Mouse (Mus musculus): Measurements from ENCODE around the gene Gata2.

The Gata2 gene

DNA sequence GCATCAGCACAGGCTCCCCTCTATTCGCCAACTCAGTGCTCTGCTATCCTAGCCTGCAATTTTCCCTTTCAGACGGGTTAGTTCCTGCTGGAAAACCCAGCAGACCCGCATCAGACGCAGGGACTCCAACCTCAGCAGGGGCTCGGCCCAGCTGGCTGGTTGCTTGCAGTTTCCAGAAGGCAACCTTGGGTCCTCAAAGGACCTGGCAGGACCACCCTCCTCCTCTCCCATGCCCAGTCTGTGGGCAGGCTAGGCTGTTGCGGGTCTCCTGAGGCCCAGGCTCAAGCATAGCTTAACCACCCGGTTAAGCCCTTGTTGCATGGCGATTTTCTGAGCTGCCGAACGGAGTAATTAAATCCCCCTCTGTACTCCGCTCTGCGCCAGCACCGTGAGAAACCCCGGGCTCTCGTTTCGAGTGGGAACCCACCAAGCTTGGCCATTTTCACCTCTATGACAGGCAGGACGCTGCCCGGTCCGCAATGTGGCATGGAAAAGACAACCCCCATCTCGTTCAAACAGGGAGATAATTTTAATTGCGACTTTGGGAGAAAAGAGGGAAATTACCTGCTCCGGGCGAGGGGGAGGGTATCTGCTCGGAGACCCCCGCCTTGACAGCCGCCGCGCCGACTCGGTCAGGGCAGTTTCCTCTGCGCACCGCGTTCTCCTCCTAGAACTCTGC is 2.5 kb downstream of the Gata2 start:
- DNase-seq = no peak

DNA sequence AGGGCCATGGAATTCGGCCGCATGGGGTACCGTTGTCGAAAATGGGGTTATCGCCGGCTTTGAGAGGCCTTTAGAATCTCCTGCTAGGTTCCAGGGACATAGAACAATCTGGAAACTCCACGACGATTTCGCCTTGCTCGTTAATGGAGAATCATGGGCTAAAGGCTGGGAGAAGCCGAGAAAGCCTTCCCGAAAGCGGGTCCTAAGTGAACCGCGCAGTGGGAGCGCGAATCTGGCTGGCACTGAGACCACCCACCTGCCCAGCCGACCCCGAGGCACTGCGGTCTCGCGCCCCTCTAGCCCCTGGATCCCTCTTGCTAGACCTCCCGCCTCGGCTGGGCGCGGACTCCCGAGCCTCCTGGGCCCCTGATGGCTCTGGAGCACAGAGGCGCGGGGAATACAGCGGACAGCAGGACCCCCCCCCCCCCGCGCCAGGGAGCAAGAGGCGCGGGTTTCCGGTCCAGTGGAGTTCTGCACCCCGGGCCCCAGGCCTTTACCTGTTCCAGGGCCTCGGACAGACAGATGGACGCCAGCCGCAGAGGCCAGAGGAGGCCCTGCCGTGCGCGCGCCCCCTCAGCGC is 3.1 kb downstream of the Gata2 start:
- DNase-seq = no peak

- no peak for DNase-seq
Measured at GRCm38 (mm10) chr6:88197313-88198069, 3.8 kb downstream of the Gata2 start.

DNA sequence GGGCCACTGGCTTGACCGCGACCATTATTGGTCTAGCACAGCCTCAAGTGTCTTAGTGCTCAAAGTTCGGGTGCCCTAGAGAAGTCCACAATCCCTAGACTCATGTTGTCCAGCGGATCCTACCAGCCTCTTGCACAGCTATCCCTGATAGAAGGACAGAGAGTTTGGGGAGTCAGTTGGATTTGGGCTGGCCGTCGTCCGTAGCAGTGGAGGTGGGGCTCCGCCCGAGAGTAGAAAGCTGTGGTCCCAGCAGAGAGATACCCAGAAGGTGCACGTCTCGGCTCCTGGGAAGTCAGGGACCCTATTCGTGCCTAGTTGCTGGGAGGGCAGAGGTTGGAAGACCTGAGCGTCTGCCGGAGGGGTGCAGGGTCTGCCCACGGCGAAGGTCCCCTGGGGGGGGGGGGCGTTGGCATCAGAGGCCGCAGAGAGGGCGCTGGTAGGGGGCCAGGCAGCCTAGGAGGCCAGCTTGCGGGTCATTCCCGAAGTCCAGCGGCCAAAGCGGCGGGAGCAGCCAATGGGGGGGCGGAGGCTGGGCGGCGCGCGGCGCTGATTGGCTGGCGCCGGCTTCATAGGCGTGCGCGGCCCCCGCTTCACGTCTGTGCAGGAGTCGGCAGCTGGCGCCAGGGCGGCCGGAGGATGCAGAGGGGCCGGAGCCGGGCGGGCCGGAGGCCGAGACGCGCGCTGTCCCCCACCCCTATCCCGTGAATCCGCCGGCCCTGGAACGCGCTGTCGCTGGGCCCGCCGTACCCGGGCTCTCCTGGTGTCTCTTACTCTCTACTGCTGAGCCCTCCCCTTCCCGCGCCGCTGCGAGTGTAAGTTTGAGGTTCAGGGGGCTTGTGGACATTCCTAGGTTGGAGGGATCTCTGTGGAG is 4.6 kb downstream of the Gata2 start:
- DNase-seq = no peak

GRCm38 (mm10) chr6:88199001-88199717 is 5.5 kb downstream of the Gata2 start:
- no peak for DNase-seq

DNA sequence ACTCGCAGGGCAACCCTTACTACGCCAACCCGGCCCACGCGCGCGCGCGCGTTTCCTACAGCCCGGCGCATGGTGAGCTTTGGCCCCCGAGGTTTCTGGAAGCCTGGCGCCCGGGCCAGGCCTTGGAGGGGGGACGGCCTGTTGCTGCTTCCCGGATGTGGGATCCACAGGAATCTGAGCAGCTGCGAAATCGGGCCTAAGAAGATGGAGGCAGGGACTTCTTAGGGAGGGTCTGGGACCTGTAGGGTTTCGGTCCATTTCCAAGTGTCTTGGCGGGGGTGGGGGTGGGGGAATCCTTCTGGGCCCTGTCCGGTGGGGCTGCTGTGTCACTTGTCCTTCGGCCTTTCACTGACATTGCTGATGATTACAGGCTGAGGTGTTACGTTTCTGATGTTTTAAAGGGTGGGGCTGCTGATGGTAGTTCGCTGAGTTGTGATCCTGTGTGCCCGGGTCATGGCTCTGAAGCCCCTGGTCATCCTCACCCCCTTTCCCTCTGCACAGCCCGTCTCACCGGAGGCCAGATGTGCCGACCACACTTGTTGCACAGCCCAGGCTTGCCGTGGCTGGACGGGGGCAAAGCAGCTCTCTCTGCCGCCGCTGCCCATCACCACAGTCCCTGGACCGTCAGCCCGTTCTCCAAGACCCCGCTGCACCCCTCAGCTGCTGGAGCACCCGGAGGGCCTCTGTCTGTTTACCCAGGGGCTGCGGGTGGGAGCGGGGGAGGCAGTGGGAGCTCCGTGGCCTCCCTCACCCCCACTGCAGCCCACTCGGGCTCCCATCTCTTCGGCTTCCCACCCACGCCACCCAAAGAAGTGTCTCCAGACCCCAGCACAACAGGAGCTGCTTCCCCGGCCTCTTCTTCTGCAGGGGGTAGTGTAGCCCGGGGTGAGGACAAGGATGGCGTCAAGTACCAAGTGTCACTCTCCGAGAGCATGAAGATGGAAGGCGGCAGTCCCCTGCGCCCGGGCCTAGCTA is 6.3 kb downstream of the Gata2 start:
- no peak for DNase-seq

DNA sequence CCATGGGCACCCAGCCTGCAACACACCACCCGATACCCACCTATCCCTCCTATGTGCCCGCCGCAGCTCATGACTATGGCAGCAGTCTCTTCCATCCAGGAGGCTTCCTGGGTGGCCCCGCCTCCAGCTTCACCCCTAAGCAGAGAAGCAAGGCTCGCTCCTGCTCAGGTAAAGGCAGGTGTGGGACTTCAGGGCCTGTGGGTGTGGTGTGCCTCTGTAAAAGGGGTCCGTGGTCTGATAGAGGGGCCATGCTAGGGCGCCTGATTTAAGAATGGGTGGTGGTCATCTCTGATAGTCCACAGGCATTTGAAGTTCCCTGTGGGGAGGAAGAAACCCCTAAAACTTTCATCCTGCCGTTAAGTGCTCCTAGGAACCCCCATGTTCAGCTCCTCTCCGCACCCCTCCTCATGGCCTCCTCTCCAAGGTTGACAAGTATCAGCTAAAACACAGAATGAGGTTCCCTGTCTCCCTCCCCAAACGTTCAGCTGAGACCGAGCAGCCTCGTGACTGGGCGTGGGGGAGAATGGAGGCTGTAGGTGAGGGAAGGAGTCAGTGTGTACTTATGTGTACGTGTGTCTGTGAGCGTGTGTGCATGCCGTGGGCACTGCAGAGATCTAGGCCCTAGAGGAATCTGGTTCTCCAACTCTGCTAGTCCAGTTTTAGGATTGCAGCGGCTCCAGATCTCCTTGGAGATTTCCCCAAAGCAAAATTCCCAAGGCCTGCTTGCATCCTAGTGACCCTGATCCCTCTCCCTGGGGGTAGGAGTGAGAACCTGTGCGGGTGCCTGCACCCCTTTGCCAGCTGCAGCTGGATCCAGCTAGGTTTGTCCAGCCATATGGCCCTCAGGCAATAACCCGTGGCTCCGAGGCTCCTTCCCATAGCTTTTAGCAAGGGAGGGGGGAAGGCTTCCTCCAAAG is 7.3 kb downstream of the Gata2 start:
- no peak for DNase-seq

DNA sequence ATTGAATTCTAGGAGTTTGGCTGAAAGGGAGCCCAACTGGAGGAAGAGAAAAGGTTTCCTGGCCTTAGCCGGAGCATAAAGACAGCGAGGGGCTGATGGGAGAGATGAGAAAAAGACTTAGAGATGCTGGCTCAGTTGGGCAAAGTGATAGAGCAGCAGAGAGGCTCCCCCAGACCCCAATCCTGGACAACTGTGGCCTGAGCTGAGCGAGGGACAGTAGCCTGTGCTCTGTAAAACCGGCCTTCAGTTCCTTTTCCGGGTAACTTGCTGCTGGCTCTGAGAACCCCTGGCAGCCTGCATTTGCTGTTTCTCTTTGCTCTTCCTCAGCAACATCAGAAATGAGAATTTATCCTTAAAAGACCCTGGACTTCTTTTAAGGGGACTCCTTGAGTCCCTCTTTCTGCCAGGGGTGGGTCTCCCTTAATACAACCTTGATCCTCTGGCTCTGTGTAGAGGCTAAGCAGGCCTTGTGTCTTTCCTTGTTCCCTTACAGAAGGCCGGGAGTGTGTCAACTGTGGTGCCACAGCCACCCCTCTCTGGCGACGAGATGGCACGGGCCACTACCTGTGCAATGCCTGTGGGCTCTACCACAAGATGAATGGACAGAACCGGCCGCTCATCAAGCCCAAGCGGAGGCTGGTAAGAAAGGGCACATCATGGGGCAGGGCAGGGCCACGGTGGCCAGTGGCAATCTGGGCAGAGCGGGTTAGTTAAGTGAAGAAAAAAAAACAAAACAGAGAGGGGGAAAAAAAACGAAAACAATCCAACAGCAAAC is 8.4 kb downstream of the Gata2 start:
- no peak for DNase-seq

- no peak for DNase-seq
Measured at GRCm38 (mm10) chr6:88202921-88203690, 9.4 kb downstream of the Gata2 start.

DNA sequence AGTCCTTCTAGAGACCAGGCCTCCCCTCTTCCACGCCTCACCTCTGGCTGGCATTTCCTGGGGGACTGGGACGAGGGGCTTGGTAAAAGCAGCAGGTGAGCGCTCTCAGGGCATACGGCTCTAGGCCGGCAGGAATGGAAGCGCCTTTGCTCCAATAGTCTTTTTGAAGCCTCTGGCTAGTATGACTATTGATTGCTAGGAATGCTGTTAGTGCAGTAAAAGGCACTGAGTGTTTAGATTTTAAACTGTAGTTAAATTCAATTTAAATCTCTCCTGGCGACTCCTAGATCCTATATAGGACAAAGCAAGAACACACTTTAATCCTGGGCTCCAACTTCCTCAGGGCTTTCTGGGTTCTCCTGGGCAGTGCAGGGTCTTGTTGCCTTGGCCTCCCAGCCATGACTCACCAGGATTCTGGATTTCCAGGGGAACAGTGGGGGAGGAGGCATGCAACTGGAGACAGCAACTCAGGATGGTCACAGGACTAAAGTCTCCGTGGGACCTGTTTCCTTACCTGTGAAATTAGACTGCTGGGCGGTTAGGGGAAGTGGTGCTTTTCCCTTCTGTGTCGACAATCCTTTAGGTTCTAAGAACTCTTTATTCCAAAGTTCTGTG is 10.2 kb downstream of the Gata2 start:
- DNase-seq = no peak

DNA sequence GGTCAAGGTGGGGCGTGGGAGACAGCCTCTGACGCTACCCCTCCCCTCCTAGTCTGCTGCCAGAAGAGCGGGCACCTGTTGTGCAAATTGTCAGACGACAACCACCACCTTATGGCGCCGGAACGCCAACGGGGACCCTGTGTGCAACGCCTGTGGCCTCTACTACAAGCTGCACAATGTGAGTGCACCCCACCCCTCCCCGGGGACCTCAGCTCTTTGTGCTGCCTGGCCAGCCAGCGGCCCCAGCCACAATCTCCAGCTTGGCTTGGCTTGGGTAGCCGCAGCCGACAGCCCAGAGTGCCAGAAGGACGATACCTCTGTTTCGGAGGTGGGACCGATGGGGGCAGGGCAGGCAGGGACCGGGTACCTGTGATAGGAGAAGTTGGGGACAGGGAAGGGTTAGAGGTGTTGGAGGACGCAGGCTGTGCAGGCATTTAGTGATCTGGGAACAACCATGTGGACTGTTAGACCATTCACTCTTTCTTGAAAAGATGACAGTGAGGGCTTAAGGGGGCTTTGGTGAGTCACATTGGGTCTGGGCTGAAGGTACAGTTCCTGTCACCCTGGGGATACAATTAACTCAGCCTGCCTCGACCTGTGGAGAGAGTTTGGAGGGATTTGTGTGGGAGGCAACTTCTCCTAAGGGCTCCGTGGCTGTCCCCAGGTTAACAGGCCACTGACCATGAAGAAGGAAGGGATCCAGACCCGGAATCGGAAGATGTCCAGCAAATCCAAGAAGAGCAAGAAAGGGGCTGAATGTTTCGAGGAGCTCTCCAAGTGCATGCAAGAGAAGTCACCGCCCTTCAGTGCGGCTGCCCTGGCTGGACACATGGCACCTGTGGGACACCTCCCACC is 11.1 kb downstream of the Gata2 start:
- DNase-seq = no peak

GRCm38 (mm10) chr6:88205386-88205700 is 11.7 kb downstream of the Gata2 start:
- DNase-seq = no peak

DNA sequence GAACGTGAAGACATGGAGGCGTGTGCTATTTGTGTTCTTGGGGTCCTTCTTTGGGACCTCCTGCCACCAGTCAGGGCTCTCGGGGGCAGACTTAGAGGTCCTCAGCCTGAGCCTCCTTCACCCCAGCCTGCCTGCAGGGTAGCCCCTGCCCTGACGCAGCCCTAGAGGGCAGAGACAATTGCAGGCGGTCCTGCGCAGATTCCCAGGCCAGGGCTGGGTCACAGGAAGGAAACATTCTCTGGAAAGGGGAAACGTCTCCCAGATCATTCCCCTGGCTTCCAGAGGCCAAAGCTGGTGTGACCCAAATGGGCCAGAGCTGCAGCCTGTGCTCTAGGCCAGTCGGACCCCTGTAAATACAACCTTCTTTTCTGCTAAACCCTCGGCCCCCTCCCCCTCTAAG is 12.2 kb downstream of the Gata2 start:
- no peak for DNase-seq

GRCm38 (mm10) chr6:88206566-88206965 is 12.9 kb downstream of the Gata2 start:
- no peak for DNase-seq

DNA sequence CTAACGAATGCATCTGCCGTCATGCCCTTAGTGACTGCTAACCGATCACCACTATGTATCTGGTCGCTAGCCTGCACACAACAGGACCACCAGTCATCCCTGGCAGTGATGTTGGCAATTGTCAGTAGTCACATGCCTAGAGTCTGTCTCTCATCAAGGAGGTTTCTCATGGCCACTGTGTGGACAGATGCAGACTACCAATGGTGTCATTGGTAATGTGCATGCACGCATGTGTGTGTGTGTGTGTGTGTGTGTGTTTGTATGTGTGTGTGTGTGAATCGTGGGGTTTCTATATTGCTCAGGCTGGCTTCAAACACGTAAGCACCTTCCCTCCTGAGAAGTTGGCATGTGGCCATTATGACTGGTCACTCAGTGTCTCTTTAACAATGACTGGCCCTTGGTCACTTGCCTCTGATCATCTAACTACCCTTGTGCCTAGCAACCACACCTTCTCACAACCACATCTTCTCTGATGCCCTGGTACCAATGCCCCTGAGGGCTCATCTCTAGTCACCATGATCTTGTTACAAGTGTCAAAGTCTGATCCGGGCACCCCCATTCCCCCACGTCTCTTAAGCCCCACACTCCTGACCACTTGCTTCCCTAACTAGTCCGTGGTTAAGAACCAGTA is 13.8 kb downstream of the Gata2 start:
- no peak for DNase-seq

DNA sequence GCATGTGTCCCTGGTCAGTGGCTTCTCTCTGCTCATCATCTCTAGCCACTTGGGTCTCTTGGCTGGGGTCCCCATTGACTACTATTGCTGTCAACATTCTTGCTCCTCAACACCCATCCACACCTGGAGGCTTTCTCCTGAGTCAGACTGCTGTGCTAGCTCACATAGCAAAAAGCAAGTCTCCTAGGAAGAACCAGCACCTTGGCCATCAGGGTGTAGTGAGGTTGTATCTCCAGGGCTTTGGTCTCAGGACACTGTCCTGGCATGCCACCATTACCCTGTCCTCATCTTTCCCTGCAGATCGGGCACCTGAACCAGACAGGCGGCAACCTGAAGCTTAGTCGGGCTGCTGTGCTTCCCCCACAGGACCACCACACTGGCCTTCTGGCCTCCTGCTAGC is 14.6 kb downstream of the Gata2 start:
- DNase-seq = no peak

- no peak for DNase-seq
Measured at GRCm38 (mm10) chr6:88209453-88209852, 15.8 kb downstream of the Gata2 start.

Data from cerebellum, adult 11 months (tissue).